Mouse (Mus musculus) thymus, postnatal 14 days (tissue): ENCODE data around the gene Zfp423.

Experiments
- DNase-seq: peaks from one replicate; pipeline ENCODE4 v3.0.0; 2021

Zfp423 gene

DNA sequence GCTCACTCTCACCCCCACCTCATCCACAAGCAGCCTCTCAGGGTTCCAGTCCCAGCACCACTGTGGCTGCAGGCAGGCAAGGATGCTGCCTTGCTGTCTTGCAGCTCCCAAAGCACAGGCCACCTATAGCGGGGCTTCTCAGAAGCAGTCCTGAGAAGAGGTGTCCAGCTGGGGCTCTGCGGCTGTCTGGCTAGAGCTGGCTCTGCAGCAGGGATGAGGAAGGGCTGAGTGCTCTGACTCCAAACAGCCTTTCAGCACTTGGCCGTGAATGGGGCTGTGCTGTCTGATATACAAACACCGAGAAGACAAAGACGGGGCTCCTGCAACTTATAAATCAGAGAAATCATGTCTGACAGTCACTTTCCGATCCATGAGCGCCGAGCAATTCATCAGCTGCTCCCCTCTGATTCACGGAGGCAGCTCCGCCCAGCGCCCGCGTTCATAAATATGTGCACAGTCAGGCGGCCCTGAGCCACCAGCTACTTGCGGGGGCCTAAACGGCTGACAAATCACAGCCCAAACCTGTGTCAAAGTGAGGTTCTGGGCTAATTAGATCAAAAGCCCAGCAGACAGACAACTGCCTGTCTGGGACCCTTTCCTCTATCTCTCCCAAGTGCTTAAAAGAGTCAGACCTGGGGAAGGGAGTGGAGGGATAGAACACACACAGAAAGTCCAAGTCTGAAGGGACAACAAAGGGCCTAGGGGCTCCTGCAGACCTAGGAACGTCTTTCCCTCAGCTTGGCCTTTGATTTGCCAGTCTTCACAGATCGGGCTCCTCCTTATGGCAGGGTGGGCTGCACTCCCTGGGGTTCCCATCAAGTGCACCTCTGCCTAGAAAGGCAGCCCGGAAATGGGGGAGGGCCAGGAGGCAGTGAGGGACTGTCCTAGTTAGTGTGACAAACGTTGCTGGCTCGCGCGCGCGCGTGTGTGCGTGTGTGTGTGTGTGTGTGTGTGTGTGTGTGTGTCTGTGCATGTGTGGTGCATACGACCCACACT is 269.0 kb downstream of the Zfp423 start:
- DNase-seq, result peak; percentile 36

DNA sequence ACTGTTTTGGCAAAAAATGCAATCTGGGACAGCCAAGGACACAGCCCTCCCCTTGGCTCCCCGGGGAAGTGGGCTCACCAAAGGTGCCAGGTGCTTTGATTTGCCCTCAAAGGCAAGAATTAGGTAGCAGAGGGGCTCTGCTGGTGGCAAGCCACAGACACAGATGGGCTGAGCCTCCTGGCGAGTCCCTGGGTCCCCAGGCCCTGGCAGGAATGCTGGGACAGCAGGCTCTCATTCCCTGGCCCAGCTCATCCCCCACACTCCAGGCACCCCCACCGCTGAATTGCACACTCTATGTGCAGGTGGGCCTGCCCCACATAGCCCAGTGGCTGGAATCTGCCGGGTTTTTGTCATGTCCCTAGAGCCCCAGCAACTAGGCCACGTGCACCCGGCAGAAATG is 270.2 kb downstream of the Zfp423 start:
- DNase-seq, result no peak

DNA sequence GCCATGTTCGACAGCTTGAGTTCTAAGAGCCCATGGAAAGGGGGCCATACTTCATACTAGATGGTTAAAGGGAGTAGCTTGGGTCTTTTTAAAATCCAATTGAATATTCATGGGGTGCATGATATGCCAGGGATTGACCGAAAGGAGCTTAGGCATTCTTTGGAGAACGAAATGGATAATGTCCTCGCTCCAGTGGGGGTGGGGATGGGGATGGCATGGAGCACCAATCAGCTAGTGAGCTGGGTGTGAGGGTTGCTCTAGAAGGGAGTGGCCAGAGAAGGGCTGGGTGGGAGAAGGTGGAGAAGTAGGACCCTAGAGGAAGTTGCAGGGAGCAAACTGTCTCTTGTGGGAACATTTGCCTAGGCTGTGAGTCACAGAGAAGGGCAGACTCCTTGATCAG is 271.0 kb downstream of the Zfp423 start:
- no peak for DNase-seq

DNA sequence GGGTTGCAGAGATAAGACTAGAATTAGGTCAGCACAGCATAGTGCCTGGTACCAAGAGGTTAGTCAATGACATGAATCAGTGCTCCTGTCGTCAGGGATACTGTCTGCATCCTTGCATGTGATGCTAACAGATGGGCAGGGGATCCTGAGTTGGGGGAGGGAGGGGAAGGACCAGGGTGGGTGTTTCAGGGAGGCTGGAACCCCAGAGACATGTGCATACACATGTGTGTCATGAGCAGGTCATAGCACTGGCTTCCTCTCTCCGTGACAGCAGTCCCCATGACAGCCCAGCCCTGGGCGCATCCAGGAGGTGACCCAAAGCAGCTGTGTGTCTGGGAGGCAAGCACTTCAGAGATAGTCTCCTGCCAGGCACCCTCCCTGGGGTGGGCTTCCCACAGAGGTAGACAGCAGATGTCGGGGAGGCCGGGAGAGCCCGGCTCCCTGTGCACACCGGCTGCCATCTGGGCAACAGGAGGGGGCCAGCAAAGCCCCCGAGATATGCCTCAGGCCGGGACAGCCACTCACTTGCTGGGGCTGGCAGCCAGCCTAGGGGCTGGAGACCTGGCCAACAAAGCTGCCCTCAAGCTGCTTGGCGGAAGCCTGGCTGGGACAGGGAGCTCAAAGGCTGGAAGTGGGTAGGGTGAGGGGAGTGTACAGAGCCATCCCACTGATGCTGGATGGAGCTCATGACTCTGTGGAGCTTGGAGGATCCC is 272.3 kb downstream of the Zfp423 start:
- no peak for DNase-seq

DNA sequence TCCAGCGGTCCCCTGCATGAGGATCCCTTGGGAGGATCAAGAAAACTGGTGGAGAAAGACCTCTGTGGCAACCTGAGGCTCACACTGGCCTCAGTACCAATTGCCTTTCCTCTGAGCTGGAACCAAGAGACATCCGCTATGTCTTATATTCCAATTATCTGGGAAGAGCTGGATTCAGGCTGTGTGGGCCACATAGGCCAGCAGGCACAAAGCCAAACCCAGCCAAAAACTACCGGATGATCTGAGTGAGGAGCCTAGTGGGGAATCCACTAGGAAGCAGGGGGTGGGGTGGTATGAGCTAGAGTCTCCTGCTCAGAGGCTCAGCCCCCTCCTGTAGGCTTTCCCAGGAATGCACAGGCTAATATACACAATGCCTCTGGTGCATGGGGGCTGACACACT is 273.4 kb downstream of the Zfp423 start:
- no peak for DNase-seq

DNA sequence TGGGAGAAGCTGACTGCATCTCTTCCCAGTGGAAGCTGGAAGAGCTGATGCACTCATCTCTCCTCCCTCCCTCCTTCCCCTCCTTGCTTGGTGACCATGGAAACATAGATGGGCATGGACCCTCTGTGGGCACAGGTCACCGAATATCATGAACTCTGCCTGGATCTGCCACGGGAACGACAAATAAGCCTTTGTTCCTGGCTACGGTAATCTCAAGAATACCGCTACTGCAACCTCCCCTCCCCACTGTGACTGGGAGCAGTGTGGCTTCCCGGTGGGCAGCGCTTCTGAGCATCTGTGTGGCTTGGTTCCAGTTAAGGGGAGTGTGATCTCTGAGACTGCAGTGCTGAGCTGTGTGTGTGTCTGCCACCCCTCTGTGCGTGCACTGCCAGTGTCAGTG is 274.0 kb downstream of the Zfp423 start:
- no peak for DNase-seq

DNA sequence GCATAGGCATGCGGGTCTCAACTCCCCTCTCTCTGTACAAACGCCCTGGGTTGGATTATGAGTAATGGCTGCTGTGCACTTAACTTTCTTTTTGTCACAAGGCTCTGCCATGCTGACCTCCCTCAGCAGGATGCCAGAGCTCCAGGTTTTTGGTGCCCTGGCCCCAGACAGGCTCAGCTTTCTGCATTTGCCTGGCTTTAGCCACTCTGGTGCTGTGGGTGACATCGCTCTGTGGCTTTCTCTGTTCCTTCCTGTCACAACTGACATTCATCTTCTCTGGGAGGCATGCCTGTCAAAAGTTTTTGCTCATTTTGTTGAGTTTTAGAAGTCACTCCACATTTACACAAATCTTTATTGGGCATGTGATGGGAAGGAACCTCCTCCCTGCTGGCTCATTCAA is 277.3 kb downstream of the Zfp423 start:
- DNase-seq, result no peak

DNA sequence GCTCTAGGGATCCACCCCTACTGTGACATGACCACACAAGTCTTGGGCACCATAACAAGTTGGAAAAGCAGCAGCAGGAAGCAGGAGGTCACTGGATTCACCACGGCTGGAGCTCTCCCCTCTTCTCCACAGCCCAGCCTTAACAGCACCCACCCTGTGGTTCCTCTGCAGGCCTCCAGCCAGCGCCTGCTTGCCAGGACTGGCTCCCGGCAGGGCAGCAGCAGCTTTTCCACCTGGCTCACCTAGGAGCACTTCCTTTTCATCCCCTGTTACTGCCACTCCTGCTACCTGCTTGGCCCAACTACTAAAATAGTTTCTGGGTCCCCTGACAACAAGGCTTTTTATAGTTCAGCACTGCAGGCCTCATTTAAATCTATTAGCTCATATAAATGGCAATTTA is 279.4 kb downstream of the Zfp423 start:
- DNase-seq, result no peak

DNA sequence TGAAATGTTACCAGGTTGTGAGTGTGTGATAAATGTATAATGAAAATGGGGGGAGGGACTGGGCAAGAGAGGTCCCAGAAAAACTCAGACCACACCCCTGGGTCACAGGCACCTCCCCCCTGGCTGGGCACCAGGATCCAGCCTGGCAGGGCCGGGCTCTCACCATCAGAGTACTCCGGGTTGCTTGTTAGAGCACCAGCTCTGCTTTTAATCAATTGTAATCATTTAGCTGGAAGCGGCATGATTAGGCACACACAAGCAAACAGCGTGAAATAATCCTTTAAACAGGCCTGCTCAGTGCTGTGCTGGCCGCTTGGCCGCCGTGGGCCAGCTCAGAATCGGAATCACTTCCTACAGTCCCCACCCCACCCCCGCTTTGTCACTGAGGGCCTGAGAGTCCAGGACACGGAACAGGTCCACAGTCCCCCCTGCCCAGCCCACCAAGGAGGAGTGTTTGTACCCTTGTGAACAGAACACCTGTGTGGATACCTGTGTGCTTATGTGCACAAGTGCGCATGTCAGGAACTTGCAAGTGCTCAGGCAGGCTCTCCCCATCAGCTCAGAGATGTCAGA is 279.9 kb downstream of the Zfp423 start:
- DNase-seq, result no peak

DNA sequence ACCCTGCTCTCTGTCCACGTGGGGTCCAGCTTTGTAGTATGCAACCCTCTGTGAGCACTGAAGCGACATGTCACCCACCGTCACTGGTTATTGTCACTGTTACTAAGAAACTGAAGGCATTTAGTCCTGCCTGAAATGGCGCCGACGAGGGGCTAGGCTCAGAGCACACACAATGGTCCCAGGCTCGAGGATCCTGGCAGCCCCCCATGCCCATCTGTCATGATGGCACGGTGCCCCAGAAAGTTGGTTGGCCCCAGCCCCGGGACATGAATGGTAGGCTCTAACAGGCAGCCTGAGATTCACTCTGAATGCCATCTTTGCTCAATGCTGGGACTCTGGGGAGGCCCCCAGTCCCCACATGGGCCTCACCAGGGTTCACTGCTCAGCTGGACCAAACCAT is 284.0 kb downstream of the Zfp423 start:
- DNase-seq, result no peak

DNA sequence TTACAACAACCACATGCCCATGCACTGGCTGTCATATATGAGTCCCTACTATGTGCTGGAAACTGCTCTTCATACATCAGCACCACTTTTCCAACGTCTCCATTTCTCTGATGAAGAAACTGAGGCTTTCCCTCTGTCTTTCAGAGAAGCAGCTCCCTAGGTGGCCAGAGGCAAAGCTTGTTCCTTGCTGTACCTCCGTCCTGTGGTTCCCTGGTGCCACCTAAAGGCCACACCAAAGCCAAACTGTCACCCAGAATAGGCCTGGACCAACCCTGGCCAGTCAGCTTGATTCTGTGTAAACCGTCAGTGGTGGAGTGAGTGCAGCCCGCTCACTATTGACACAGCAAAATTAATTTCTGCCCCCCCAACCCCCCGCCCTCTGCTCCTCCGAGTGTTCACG is 285.2 kb downstream of the Zfp423 start:
- no peak for DNase-seq

DNA sequence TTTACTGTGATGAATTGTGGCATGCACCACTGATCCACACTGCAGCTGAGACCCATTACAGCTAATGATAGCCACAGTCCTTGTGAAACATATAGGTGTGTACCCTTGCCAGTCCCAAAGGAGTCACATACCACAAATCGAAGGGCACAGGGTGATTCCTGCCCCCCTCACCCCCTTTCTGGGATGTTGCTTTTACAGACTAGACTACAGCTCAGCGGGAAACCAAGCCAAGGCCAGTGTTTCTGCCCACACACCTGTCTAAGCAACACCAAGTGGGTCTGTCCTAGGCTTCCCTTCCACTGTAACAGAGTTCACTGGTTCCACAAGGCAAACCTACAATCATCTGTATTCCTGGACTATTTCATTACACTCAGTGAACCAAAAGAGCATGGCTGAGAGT is 287.2 kb downstream of the Zfp423 start:
- no peak for DNase-seq

DNA sequence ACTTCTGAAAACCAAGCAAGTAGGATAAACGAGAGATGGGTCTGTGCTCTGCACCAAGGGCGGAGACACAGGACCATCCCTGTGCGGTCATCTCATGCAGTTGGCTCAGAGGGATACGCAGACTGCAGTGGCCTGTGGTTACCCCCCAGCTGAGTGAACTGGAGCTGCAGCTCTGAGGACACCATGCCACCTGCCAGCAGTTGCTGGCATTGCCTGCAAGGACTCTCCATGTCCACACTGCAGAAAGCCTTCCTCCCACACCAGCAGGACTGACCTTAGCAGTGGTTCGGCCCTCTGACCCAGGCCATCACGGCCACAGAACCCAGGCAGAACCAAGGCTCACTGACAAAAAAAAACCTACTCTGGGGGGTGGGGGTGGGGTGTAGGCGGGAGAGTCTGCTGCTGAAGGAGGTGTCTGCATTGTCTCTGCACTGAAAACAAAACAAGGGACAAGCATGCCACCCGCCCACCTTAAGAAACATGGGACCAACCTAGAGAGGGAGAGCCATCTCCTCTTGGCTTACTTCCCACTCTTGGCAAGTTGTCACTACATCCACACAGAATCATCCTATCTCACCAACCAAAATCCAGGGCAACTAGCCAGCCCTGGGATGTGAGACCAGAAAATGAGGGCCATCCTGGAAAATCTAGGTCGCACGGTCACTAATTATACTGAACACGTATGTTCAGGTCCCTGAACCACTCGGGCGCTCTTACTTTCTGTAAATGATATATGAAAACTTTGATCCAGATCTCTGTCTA is 288.0 kb downstream of the Zfp423 start:
- no peak for DNase-seq

DNA sequence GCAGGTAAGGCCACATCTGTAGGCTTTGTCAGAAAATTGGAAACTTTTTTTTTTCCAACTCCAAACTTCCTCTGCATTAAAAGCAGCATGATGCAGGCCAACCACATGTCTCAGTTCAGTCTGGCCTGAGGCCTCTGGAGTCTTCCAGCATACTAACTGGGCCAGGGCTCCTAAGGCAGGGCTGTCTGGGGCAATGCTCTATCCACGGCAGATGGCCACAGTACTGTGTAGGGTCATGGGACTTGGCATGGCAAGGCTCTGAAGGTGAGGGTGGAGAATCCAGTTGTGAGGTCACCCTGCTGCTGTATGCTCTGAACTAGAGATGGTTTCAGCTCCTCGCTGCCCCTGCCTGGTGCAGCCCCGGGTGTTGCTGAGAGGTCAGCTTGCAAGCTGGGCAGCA is 289.2 kb downstream of the Zfp423 start:
- DNase-seq, result no peak

DNA sequence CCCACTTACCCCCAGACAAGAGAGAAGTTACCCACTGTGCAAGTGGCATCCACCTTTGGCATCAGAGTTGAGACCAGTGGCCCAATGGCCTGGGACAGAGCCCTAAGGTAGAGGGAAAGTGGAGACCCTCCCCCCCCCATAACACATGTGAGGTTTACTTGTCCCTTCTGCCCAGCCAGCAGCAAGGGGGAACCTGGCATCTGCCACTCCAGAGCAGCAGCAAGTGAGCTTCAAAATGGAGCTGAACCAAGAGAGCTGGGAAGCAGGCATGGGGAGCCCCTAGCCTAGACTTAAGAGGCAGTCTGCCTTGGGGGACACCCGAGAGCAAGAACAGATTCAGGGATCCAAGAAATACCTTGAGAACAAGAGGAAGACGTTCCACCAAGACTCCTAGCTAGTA is 290.7 kb downstream of the Zfp423 start:
- no peak for DNase-seq

DNA sequence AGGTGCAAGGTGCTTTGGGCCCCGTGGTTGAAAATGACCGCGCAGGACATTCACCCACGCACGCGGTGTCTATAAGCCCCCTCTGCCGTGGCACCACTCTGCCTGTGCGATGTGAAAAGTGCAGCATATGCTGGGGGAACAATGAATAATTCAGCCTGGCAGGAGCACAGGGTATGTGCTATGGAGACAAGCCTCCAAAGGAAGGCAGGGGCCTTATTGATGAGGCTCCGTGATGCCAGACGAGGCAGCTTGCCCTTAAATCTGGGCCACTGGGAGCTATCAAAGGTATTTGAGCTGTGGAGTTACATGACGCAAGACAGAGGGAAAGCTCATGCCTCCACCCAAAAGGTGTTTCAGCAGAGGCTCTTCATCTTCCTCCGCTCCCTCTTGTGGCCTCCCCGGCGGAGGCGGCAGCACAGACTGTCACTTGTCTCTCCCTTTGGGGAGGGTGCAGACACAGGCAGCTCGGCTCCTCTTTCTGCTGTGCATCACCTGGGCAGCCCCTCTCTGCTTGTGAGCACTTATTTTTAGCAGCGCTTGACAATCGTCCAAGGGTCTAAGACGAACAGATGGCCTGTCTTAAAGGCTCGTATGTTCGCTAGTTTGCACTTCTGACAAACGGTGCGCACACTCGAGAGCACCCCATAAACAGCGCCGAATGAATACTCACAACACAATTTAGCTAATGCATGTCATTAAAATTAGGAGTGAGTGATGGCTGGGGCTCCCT is 291.3 kb downstream of the Zfp423 start:
- DNase-seq, result no peak

DNA sequence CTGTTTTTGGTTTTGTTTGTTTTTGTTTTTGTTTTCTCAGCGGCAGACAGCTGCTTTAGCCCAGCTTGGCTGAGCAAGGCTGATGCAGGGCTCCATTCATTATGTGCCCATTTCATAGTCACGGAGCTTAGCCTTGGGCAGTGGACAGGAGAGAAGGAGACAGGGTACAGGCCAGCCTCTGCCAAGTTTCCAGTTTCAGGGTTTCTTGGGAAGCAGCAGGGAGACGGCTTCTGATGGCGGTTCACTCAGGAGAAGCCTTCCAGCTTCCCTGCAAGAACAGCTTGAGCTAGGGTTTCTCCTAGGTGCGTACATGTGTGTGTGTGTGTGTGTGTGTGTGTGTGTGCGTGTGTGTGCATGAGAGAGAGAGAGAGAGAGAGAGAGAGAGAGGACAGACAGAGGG is 292.1 kb downstream of the Zfp423 start:
- DNase-seq, result no peak

DNA sequence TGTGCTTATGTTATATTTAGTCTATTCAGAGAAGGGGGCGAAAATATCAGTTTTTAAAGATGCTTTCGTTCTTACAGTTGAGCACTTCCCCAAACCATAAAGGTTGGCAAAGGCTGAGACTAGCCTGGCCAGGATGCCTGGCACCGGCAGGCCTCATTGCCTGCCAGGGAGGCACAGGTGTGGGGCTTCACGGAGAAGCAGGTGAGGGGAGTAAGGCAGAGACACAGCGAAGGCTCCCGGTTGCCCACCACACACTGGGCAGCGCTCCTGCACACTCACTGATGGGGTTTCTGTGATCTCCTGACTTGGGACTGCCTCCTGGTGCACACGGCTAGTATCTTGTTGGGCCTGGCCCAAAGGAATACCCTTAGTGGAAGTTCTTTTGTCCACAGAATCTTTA is 294.1 kb downstream of the Zfp423 start:
- no peak for DNase-seq

DNA sequence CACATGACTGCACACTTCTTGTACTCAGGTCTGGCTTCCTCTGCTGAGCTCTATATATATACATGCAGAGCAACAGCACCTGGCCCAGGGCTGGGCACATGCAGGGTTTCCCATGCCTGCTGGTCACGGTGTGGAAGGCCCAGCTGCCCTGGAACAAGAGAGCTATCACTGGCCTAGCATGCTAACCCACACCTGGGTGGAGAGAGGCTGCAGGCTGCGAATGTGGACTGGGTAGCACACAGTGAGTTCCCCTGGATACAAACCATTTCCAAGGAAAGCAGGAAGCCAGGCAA is 295.2 kb downstream of the Zfp423 start:
- DNase-seq, result no peak

DNA sequence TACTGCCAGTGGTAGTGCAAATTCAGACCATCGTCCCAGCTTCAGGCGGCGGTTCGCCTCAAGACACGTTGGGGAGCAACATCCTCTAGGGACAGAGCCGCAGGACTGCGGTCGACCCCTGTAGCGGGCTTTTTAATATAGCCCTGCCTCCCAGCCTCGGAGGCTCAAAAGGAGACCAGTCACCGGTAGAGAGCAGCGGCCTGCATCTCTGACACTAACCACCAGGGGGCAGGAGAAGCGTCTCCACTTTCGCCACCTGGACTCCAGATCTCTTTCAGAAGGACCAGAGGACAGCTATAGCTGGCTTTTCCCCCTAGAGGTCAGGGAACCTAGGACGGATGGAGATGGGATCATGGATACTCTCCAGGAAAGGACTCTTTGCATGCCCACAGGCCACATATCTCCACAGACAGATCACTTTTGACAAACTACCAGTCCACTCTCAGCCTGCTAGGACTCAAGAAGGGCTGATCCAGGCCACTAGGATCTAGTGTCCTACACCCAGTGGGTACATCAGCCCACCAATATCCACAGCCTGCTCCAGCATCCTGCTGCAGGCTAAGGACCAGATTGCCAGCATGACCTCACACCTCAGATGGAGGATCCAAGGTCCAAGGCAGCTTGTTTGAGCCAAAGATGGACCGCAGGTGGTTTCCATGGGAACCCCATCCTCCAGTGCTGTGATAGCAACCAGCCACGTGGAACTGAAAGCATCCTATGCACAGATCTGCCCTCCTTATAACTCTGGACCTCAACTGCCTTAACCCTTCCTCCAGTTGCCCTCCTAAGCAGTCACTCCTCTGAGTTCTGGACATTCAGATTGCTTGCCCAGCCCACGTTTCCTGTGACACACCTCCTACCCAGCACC is 295.8 kb downstream of the Zfp423 start:
- DNase-seq, result peak; percentile 60

DNA sequence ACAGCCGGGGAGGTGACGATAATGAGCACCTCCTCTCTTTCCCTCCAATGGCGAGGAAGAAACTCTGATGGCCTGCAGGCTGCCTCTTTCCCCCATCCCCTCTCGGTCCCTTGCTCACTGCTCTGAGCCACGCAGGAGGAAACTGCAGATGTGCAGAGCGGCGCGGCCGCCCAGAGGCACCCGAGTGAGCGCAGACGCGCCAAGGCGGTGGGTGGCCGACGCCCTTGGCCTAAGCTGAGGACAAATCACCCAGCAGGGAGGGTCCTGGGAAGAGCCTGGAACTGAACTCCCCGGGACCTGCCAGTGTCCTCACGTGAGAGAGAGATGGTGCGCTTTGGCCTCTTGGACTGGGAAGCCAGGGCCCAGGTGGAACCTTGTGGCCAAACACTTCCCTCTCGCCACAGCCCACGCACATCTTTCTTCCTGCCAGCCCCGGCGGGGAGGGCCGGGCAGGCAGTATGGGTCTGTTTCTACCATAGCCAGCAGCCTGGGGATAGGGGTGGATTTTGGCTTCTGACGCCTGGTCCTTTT is 296.5 kb downstream of the Zfp423 start:
- peak; percentile 15 for DNase-seq
